Mouse (Mus musculus) ES-Bruce4 (cell line): ENCODE data around the gene Hoxc10.

Experiments used
- CTCF ChIP-seq: IDR thresholded peaks from one replicate; pipeline ENCODE4 v1.8.1; 2011; ENCODE audit warnings: low read depth, low read length
- EP300 ChIP-seq: IDR thresholded peaks from 2 replicates; pipeline ENCODE4 v1.6.1; 2011; ENCODE audit warnings: low read depth, low read length; ENCODE audit not compliant: insufficient read depth
- POLR2A ChIP-seq: IDR thresholded peaks from one replicate; pipeline ENCODE4 v1.8.1; 2011; ENCODE audit warnings: low read length; ENCODE audit not compliant: insufficient read depth

DNA sequence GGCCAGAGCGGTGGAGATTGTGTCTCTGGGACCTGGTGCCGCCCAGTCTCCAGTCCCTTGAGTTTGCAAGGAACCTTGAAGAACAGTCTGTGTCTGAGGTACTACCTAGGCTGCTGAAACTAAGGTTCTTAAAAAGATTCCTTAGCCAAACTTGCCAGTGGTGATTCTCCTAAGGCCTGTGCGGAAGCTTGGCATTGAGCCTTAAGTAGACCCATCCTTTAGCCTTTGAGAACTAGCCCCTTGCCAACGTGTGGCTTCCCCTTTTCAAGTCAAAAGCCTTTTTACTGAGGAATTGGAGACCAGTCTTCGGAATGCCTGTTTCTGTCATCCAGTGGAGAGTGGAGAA, 23.2 kb upstream of the Hoxc10 start:
- TF ChIP-seq CTCF (no peak), EP300 (no peak), POLR2A (no peak)
